Mouse (Mus musculus) G1E (cell line): ENCODE results near the gene Ahnak2.

Experiments
- CTCF ChIP-seq: IDR thresholded peaks from 2 replicates; pipeline ENCODE4 v1.5.1; 2012; ENCODE audit warnings: low read depth, low read length, inconsistent platforms, mixed read lengths
- POLR2AphosphoS5 ChIP-seq: IDR thresholded peaks from 2 replicates; pipeline ENCODE4 v1.6.1; 2012; ENCODE audit warnings: low read depth, low read length, inconsistent platforms; ENCODE audit not compliant: insufficient replicate concordance
- TAL1 ChIP-seq: conservative IDR thresholded peaks from 2 replicates; pipeline ENCODE4 v1.6.1; 2012; ENCODE audit warnings: low read depth, low read length, inconsistent platforms, mixed read lengths

DNA sequence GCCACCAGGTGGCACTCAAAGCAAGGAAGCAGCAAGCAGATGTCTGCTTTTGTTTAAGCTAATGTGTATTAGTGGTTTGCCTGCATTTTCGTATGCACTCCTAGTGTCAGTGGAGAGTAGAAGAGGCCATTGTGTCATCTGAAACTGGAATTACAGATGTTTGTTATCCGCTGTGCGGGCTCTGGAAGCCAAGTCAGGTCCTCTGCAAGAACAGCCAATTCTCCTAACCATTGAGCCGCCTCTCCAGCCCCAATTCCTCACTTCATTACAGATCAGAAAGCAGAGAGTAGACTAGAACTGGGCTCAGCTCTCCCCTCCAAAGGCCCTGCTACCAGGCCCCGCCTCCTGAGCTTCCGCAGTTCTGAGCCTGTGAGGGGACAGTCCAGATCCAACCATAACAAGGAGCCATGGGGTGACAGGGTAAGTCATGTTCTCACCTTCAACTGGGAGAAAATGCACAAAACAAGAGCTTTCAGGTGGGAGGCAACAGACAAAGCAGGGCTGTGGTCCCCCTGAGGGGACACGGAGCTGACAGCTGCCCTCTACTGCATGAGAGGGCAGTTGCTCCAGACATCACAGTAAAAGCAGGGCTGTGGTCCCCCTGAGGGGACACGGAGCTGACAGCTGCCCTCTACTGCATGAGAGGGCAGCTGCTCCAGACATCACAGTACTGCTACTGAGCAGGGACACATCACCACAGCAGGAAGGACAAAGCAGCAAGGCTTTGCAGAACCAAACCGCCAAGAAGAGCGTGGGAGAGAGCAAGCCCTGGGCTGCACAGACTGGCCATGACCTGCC, 55.5 kb downstream of the Ahnak2 start:
- 0 out of 2 replicates have a peak, but pooled peaks have one; percentile 20 for TF ChIP-seq CTCF
- TF ChIP-seq POLR2AphosphoS5, result no peak
- no peak for TF ChIP-seq TAL1
